Mouse (Mus musculus) liver, embryonic 16.5 days (tissue): Measurements from ENCODE around the gene 1700022I11Rik. TPM values are rescaled to one million over a fixed set of nuclear protein-coding genes. Genes with fewer than 3 reads are reported as not detected.

Source experiments
- ATAC-seq: fragments of 200-750 bp; cut with Nextera tagmentation; 2 replicates; pipeline ENCODE4 v1.8.0; 2017; ENCODE audit warnings: low read depth, mild to moderate bottlenecking, moderate number of reproducible peaks, moderate library complexity
- H3K27ac ChIP-seq: fragments of 300-500 bp; sonication (generic); 2 replicates; pipeline ENCODE4 v1.5.1; 2014; ENCODE audit warnings: mild to moderate bottlenecking, low read length
- H3K27me3 ChIP-seq: fragments of 300-500 bp; sonication (generic); 2 replicates; pipeline ENCODE4 v1.6.1; 2014; ENCODE audit warnings: low read depth, low read length, mixed read lengths; ENCODE audit not compliant: control insufficient read depth, insufficient read depth
- H3K36me3 ChIP-seq: fragments of 300-500 bp; sonication (generic); 2 replicates; pipeline ENCODE4 v1.6.1; 2014; ENCODE audit warnings: mild to moderate bottlenecking; ENCODE audit not compliant: control insufficient read depth, insufficient read depth
- H3K4me1 ChIP-seq: fragments of 300-500 bp; sonication (generic); 2 replicates; pipeline ENCODE4 v1.6.1; 2014; ENCODE audit warnings: low read depth, low read length, mixed read lengths; ENCODE audit not compliant: control insufficient read depth
- H3K4me2 ChIP-seq: fragments of 300-500 bp; sonication (generic); 2 replicates; pipeline ENCODE4 v1.6.1; 2014; ENCODE audit warnings: low read depth, low read length, mixed read lengths
- H3K4me3 ChIP-seq: fragments of 300-500 bp; sonication (generic); 2 replicates; pipeline ENCODE4 v1.5.1; 2014; ENCODE audit warnings: low read depth, mild to moderate bottlenecking, low read length
- H3K9ac ChIP-seq: fragments of 300-500 bp; sonication (generic); 2 replicates; pipeline ENCODE4 v1.6.1; 2014; ENCODE audit warnings: low read depth, low read length
- H3K9me3 ChIP-seq: fragments of 300-500 bp; sonication (generic); replicated peaks from 2 replicates; pipeline ENCODE4 v1.6.1; 2016; ENCODE audit warnings: low read length; ENCODE audit not compliant: control insufficient read depth
- WGBS: fragments of 180-500 bp; shearing (Covaris S2); extraction: QIAGEN DNeasy Blood & Tissue Kit; methylation state at CpG from one replicate; pipeline ENCODE4 v1.1.7; 2014; ENCODE audit not compliant: insufficient replicate concordance; 5-methylcytosine and 5-hydroxymethylcytosine counted together
- polyA plus RNA-seq: library from polyadenylated mRNA; unstranded; fragments of >200 nt; fragmentation: Nextera tagmentation; extraction: Ambion mirVana; gene quantifications from 2 replicates; pipeline ENCODE4 v1.2.1, GENCODE M21; 2015

The 1700022I11Rik gene
- polyA plus RNA-seq: 0.17 TPM in 1 of 2 replicates, not detected in the other

GRCm38 (mm10) chr4:42969304-42969703, at the start of gene 1700022I11Rik:
1700022I11Rik (plus strand) TSS chr4:42969604.
- no peak for ATAC-seq
- H3K27ac ChIP-seq: no peak within 1 kb of the TSS
- 59% methylated on average over 4 of the region's 4 CpGs for WGBS
- no peaks in the 10 kb centered on the region for H3K9me3 ChIP-seq
- no peak within 1 kb of the TSS for H3K9ac ChIP-seq
- no peak within 1 kb of the TSS for H3K4me2 ChIP-seq
- no peaks in the 10 kb centered on the region for H3K36me3 ChIP-seq
- no peak within 1 kb of the TSS for H3K4me3 ChIP-seq
- no peaks in the 10 kb centered on the region for H3K27me3 ChIP-seq
- H3K4me1 ChIP-seq: no peaks in the 10 kb centered on the region; the same call in none of the 2 replicates

GRCm38 (mm10) chr4:42920726-42921125, 48.7 kb upstream of the 1700022I11Rik start:
- H3K4me2 ChIP-seq: no peak overlapping the region
- H3K4me1 ChIP-seq: no peaks in the 10 kb centered on the region
- WGBS: 52% methylated on average over 9 of the region's 9 CpGs
- H3K27me3 ChIP-seq: peaks cover 40% of the 10 kb centered on the region
- no peak overlapping the region for H3K9ac ChIP-seq
- H3K9me3 ChIP-seq: no peaks in the 10 kb centered on the region
- ATAC-seq: no peak
- H3K36me3 ChIP-seq: no peaks in the 10 kb centered on the region
- H3K4me3 ChIP-seq: no peak overlapping the region
- no peak overlapping the region for H3K27ac ChIP-seq

- H3K9ac ChIP-seq: no peak overlapping the region
- no peaks in the 10 kb centered on the region for H3K9me3 ChIP-seq
- no peak for ATAC-seq
- H3K4me2 ChIP-seq: no peak overlapping the region
- no peaks in the 10 kb centered on the region for H3K4me1 ChIP-seq
- no peak overlapping the region for H3K27ac ChIP-seq
- peaks cover 32% of the 10 kb centered on the region for H3K27me3 ChIP-seq
- H3K4me3 ChIP-seq: no peak overlapping the region
- 53% methylated on average over 2 of the region's 2 CpGs for WGBS
- no peaks in the 10 kb centered on the region for H3K36me3 ChIP-seq
Measured at GRCm38 (mm10) chr4:42921536-42921935, 47.9 kb upstream of the 1700022I11Rik start.

GRCm38 (mm10) chr4:42922056-42922455, 47.3 kb upstream of the 1700022I11Rik start:
- Histone ChIP-seq H3K4me1 (no peaks in the 10 kb centered on the region), H3K27me3 (peaks cover 27% of the 10 kb centered on the region), H3K9me3 (no peaks in the 10 kb centered on the region), H3K4me3 (no peak overlapping the region), H3K27ac (no peak overlapping the region), H3K9ac (no peak overlapping the region), H3K36me3 (no peaks in the 10 kb centered on the region), H3K4me2 (no peak overlapping the region)
- 50% methylated on average over 6 of the region's 6 CpGs for WGBS
- no peak for ATAC-seq

GRCm38 (mm10) chr4:42922461-42922860, 46.9 kb upstream of the 1700022I11Rik start:
- Histone ChIP-seq H3K4me2 (no peak overlapping the region), H3K4me1 (no peaks in the 10 kb centered on the region), H3K9me3 (no peaks in the 10 kb centered on the region), H3K4me3 (no peak overlapping the region), H3K9ac (no peak overlapping the region), H3K27me3 (peaks cover 23% of the 10 kb centered on the region), H3K27ac (no peak overlapping the region), H3K36me3 (no peaks in the 10 kb centered on the region)
- no peak for ATAC-seq
- WGBS: 66% methylated on average over 8 of the region's 8 CpGs

GRCm38 (mm10) chr4:42924095-42924710, 45.2 kb upstream of the 1700022I11Rik start:
- Histone ChIP-seq H3K27me3 (peaks cover 6% of the 10 kb centered on the region), H3K4me1 (no peaks in the 10 kb centered on the region)
- no peak for ATAC-seq

GRCm38 (mm10) chr4:42928209-42928608, 41.2 kb upstream of the 1700022I11Rik start:
- Histone ChIP-seq H3K4me3 (no peak overlapping the region), H3K27me3 (peaks cover 3% of the 10 kb centered on the region)
- no peak for ATAC-seq

More at GRCm38 (mm10) chr4:42924095-42924710, 45.2 kb upstream of the 1700022I11Rik start:
- Histone ChIP-seq H3K9me3 (no peaks in the 10 kb centered on the region; the same call in 1 of the 2 replicates), H3K4me3 (no peak overlapping the region), H3K36me3 (no peaks in the 10 kb centered on the region), H3K27ac (no peak overlapping the region), H3K4me2 (no peak overlapping the region), H3K9ac (no peak overlapping the region)
- 66% methylated on average over 13 of the region's 13 CpGs for WGBS

GRCm38 (mm10) chr4:42928952-42929351, 40.5 kb upstream of the 1700022I11Rik start:
- Histone ChIP-seq H3K4me1 (peaks cover 3% of the 10 kb centered on the region; the same call in 1 of the 2 replicates), H3K27ac (no peak overlapping the region), H3K9ac (no peak overlapping the region), H3K9me3 (no peaks in the 10 kb centered on the region; the same call in 1 of the 2 replicates), H3K4me3 (no peak overlapping the region), H3K4me2 (no peak overlapping the region), H3K27me3 (peaks cover 5% of the 10 kb centered on the region), H3K36me3 (no peaks in the 10 kb centered on the region)
- ATAC-seq: no peak
- 77% methylated on average over 9 of the region's 9 CpGs for WGBS

More at GRCm38 (mm10) chr4:42928209-42928608, 41.2 kb upstream of the 1700022I11Rik start:
- H3K4me2 ChIP-seq: no peak overlapping the region
- no peaks in the 10 kb centered on the region for H3K4me1 ChIP-seq
- H3K9ac ChIP-seq: no peak overlapping the region
- 65% methylated on average over 5 of the region's 5 CpGs for WGBS
- no peaks in the 10 kb centered on the region; the same call in 1 of the 2 replicates for H3K9me3 ChIP-seq
- no peaks in the 10 kb centered on the region for H3K36me3 ChIP-seq
- no peak overlapping the region for H3K27ac ChIP-seq

- Histone ChIP-seq H3K9me3 (no peaks in the 10 kb centered on the region; the same call in 1 of the 2 replicates), H3K4me3 (no peak overlapping the region), H3K9ac (no peak overlapping the region), H3K4me2 (no peak overlapping the region), H3K36me3 (no peaks in the 10 kb centered on the region), H3K27me3 (peaks cover 7% of the 10 kb centered on the region; the same call in 1 of the 2 replicates), H3K27ac (no peak overlapping the region), H3K4me1 (peaks cover 3% of the 10 kb centered on the region; the same call in 1 of the 2 replicates)
- ATAC-seq: no peak
- WGBS: 42% methylated on average over 8 of the region's 8 CpGs
Measured at GRCm38 (mm10) chr4:42932229-42932969, 37.0 kb upstream of the 1700022I11Rik start.
